Mouse (Mus musculus) spleen, adult 12 weeks (tissue): ENCODE data around the gene Frzb.
"Not testable (repeated sequence)": the region's sequence is repeated elsewhere in the genome, so short reads cannot be mapped to it uniquely, and the experiment has no call there.

Source experiments
- DNase-seq: peaks from one replicate; pipeline ENCODE4 v3.0.0; 2022; ENCODE audit warnings: low spot score

The Frzb gene

GRCm38 (mm10) chr2:80447291-80447791 is at the start of gene Frzb:
Gene Frzb, minus strand, starts transcription at chr2:80447625.
- no peak for DNase-seq

DNA sequence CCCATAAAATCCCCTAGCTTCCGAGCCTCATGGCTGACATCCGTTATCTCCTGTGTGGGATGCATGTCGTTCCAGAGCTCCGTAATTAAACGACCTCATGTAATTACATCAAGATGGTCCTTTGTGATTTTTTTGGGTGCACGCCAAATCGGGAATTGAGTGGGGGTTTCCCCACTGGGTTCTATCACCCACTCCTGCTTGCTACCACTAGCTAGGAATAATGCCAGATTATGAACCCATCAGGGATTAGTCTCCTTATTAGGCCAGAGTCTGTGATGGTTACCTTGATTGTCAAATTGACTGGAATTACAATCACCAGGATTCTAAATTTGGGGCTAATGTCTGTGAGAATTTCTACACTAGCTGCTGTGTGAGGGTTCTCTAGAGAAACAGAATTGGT is 47.9 kb upstream of the Frzb start:
- DNase-seq, result not testable (repeated sequence)

DNA sequence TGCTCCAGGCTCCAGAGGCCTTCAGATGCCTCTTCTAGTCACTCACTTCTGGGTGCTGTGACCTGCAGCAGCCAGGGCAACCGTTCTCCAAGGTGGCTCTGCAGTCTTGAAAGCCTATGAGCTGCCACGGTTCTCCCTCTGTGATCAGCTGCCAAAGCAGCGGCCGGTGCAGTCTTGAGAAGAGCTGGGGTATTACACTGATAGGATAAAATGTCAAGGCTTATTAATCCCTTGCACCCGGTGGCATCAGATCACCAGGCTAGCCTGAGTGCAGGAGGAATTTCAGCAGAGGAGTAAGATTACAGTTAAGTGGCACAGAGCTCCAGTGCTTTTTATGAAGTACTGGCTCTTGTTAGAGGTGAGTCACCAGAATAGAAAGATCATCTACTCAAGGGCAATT is 39.4 kb upstream of the Frzb start:
- DNase-seq, result no peak

DNA sequence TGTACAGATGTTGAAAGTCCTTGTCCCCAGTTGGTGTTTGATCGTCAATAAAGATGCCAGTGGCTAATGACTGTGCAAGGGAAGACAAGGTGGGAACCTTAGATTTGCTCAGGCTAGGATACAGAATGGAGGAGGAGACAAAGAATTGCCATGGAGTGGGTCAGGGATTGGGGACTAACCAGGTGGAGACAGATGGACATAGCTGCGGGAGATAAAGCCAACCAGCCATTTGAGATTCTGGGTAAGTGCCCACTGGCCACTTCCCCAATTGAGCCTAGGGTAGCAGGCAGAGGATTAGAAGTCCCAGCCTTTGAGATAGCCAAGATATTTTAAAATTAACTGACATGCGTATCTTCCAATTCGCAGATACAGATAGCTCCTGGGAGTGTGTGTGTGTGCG is 37.5 kb upstream of the Frzb start:
- no peak for DNase-seq

GRCm38 (mm10) chr2:80475831-80476230 is 28.4 kb upstream of the Frzb start:
- DNase-seq, result no peak

DNA sequence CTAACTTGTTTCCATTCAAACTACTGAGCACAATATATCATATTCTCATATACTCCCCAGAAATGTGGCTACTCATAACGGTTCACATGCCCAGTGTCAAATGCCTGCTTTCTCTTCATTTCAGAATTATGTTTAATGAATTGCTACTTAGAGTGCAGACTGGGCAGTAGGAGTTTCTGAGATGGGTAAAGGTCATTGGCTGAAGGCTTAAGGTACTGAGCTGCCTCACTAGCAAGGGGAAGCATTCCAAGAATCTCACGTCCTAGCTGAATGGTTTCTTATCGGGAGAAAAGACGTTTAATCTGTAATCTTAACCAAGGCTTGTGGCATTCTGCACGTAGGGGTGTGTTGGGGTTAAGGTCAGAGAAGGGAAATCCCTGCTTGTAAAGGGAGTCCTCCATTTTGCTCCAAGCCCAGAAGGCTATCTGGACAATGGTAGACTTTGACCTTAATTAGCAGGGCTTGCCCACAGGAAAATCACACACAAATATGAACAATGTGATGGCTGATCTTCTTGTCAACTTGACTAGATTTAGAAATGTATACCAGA is 26.9 kb upstream of the Frzb start:
- DNase-seq, result no peak

DNA sequence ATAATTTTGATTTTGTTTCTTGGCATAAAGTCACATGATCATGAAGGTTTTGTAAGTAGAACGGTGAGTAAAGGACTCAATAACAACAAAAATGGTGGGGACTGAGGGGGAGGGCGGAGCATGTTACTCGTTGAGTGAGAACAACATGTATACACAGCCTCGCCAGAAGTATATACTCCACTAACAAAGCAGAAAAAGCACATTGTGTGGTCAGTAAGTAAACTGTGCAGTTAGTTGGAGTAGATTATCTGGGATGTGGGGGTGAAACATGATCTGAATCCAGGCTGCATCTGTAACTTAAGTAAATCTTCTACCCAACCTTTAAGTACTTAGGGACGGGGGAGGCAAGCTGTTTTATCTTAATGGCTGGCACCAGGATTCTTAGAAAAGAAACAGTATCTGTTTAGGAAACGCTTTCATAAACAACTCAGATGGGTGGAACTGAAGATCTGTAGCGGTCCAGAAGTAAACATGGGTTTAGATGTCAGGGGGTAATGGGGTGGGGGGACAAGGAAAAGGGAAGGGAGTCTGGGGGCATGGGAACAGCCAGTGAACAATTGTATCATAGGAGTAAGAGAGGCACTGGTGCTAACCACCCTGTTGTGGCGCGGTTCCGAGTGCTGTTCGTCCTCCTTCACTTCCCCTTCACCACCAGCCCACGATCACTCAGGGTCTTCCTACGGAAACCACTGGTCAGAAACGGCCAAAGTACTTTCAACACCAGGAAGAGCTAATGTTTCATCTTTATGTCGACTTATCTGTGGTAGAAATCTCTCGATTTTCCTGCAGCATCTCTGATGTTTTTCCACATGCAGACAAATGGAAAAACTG is 18.8 kb upstream of the Frzb start:
- DNase-seq, result no peak

DNA sequence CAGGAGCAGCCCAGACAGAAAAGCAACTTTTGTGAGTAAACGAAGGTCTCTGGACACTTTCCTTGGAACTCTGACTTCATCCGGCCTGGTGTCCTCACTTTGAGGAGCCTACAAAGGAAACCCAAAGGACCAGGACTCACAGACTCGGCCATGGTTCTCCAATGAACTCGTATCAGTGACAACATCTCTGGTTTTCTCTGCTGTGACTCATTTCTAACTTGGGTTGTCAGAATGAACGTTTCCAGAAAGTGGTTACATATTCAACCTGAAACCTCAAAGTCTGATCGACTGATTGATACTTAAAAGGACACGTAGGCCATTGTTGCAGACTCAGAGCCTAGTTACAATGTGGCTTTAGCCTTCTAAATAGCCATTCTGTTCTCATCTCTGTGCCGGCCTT is 14.4 kb upstream of the Frzb start:
- no peak for DNase-seq

DNA sequence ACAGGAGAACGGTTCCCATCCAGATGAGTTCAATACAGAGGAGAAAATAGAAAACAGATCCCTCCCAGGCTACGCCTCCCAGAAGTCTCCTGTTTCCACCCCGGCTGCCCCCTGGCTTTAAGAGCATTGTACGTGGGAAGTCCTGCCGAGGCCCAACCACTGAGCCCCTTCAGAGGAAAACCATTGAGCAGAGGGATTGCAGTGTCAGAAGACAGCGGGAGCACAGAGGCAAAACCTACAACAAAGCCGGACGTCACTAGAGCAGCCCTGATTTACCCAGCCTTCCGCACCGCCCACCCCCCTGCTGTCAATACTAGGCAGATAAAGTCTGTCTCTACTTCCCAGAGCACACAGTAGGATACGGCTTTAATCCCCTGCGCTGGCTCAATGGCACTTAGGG is 806 bp upstream of the Frzb start:
- DNase-seq, result no peak

- DNase-seq, result no peak
Measured at GRCm38 (mm10) chr2:80446308-80447151, 895 bp downstream of the Frzb start.

DNA sequence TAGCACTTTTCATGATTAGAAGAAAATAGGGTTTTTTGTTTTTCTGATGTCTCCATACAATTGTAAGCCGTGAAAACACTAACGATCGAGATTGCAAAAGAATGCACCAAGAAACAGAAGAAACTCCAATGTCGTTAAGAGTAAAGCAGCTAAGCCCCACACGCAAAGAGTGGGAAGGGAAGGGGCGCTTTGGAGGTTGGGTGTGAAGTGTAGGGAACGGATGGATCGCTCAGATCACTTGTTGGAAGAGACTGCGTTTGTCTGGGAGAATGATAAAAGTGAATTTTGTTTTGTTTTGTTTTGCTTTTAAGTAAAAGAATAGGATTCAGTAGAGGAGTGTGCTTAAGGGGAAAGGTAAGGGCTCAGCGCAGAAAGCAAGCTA is 1.5 kb downstream of the Frzb start:
- no peak for DNase-seq

- no peak for DNase-seq
Measured at GRCm38 (mm10) chr2:80445491-80445890, 1.9 kb downstream of the Frzb start.

DNA sequence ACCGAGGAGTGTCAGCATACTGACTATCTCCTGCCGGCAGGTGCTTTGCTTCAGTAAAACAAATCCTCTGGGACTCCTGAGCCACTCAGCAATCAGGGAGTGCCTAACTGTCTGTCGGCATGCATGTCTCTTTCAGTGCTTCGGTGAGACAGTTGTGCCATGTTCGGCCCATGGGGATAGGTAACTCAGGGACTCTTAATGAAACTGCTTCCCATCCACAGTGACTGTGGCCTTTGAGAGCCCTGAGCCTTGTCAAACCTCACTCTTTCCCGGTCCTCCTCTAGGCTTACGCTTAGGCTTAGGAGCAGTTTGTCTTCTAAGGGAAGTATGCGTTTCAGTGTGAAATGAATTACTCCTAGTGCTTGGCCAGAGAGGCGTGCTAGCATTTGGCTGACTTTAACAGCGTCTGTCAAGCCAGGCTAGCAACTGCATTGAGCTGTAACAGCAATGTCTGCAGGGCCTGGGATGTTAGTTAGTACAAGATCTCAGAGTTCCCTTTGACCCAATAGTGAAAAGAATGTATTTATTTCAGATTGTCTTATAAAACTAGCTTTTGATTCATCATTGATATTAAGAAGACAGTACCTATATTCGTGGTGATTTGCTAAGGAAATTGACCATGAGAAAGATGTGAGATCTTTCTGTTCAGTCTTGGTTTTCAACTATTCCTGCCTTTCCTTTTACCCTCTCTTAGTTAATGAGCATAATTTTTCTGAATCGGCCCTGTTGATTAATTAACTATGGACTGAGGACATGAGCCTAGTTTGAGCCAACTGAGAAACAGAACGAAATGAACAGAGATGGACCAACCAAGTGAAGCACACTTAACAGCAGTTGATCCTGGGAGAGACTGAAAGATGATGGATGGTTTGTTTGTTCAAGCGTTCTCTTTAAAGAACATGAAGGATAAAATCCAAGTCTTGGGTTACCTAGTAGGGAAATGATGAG is 2.7 kb downstream of the Frzb start:
- no peak for DNase-seq

DNA sequence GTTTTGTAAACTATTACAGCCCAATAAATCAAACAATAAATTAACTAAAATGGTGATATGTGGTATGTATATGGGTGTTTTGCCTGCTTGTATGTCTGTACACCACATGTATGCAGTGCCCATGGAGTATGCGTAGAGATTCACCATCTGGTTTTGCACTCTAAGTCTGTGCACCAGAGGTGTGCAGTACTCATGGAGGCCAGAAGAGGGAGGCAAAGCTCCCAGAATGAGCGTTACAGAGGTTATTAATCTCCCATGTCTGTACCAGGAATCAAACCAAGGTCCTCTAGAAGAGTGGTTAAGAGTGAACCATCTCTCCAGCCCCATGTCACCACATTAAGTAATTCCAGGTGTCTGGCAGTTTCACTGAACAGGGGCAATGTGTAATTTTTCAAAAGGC is 3.5 kb downstream of the Frzb start:
- no peak for DNase-seq

DNA sequence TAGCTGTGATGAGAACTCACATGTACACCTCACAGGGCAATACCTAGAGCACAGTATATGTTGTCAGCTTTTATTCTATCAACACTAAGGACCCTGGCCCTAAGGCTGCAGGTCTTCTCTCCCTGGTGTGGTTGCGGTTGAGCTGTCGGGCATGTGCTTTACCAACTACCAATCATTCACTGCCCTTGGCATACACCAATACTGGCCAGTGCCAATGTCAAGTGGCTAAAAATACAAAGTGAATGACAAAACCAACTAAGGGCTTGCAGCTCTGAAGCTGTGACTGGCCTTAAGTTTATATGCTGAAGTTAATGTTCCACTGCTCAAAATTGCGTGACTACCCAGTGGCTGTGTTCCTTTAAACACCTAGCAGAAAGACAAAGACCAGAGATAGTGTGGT is 6.0 kb downstream of the Frzb start:
- no peak for DNase-seq

DNA sequence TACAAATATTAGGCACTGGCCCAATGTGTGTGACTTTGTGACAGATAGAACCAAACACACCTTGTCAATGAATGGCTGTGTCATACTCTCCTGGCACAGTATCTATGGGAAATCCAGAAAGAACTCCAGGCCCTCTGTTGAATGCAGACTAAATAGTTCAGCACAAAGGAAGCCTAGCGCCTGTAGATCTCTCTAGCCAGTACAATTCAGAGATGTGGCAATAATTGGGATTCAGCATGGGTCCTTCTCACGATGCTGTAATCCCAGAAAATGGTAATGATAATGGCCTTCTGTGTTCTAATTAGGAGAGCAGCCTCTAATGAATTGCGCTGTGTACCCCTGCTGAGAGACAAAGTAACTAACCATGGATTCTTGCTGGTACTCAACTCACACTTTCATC is 8.6 kb downstream of the Frzb start:
- no peak for DNase-seq

GRCm38 (mm10) chr2:80437401-80437800 is 10.0 kb downstream of the Frzb start:
- no peak for DNase-seq

- no peak for DNase-seq
Measured at GRCm38 (mm10) chr2:80434783-80435572, 12.4 kb downstream of the Frzb start.

DNA sequence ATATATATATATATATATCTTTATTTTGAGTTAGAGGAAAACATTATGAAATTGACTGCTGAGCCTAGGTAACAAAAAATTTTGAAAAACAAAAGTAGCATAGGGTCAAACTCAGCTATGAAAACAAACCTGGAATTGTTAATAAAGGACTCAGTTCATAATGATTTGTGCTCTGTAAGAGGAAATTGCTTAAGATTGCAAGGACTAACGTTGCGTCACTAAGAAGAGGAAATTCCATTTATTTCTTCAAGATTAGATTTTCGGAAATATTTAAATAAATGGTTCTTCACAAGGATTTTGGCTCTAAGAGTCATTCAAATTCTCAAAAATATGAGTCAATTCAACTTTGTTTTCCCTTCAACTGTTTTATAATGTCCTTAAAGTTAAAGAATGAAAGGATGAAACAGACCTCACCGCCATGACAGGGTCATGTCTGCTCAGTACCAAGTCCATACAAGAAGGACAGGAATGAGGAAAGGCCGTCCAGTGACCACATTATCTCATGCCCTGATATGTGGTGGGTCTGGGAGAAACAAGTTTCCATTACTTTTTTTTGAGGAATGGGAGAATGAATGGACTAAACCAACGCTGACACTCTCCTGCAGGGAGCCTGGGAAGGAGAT is 14.1 kb downstream of the Frzb start:
- DNase-seq, result no peak

GRCm38 (mm10) chr2:80430357-80431053 is 16.9 kb downstream of the Frzb start:
- DNase-seq, result no peak
